ENCODE assay signal across 8 mouse cellular contexts in genomic region chr11:64396331-64396881, GRCm38 (mm10). TPM values are rescaled to one million over a fixed set of nuclear protein-coding genes. Genes with fewer than 3 reads are reported as not detected.
A peak's percentile ranks its signal among the peaks of the same experiment; 100 is the strongest.
DNase-seq lines count a peak whose midpoint lies in the region; ATAC-seq lines count a peak whose summit lies in the region.

No protein-coding gene starts in this region.

- H3K36me3 ChIP-seq in forebrain, embryonic 10.5 days (replicated peaks), result no peaks in the 10 kb centered on the region
- H3K36me3 ChIP-seq in neural tube, embryonic 14.5 days (ENCODE audit: control insufficient read depth, insufficient read depth, low read length), result no peaks in the 10 kb centered on the region

- no peaks in the 10 kb centered on the region for H3K9me3 ChIP-seq in forebrain, embryonic 10.5 days
- no peaks in the 10 kb centered on the region for H3K9me3 ChIP-seq in neural tube, embryonic 14.5 days (ENCODE audit: control insufficient read depth, low read length)

- peak; percentile 0 for DNase-seq in ovary, postnatal 14 days (ENCODE audit: low spot score)
- DNase-seq in ovary, postnatal 10 days (ENCODE audit: low spot score), result no peak
- DNase-seq in forebrain, embryonic 10.5 days (ENCODE audit: extremely low spot score, low spot score), result peak; percentile 20
- peak; percentile 63 to 79 for DNase-seq in left cerebral cortex, adult 9 months (ENCODE audit: low spot score in 2 of 2)
- DNase-seq in adrenal gland, adult 18-20 months (ENCODE audit: low spot score in 2 of 2), result no peak

- WGBS in forebrain, embryonic 10.5 days, result 8% methylated on average over 7 of the region's 7 CpGs
- WGBS in neural tube, embryonic 14.5 days, result 4% methylated on average over 7 of the region's 7 CpGs

- H3K27ac ChIP-seq in forebrain, embryonic 10.5 days, result peak overlapping the region; percentile 63
- peak overlapping the region; percentile 73; the same call in 1 of the 2 replicates for H3K27ac ChIP-seq in neural tube, embryonic 14.5 days (ENCODE audit: low read depth, low read length)

- peak overlapping the region; percentile 22; the same call in 1 of the 2 replicates for H3K4me3 ChIP-seq in forebrain, embryonic 10.5 days
- no peak overlapping the region for H3K4me3 ChIP-seq in neural tube, embryonic 14.5 days (ENCODE audit: low read depth, low read length)

- no peak overlapping the region; the same call in 1 of the 2 replicates for H3K9ac ChIP-seq in neural tube, embryonic 14.5 days (replicated peaks; ENCODE audit: low read depth, low read length)

- H3K4me2 ChIP-seq in neural tube, embryonic 14.5 days (ENCODE audit: low read depth, low read length), result peak overlapping the region; percentile 41

- peaks cover 37% of the 10 kb centered on the region for H3K27me3 ChIP-seq in forebrain, embryonic 10.5 days (ENCODE audit: poor library complexity, severe bottlenecking)
- no peaks in the 10 kb centered on the region for H3K27me3 ChIP-seq in neural tube, embryonic 14.5 days (ENCODE audit: control insufficient read depth, insufficient read depth, low read length)

- peak; percentile 87 to 89 for ATAC-seq in hematopoietic stem cell, adult 5-6 weeks (replicated peaks in 1 of 2; ENCODE audit: insufficient read depth in 1 of 2, low FRiP score in 2 of 2, low TSS enrichment in 1 of 2, low read depth in 1 of 2, poor library complexity in 2 of 2, severe bottlenecking in 2 of 2)
- peak; percentile 91 for ATAC-seq in neural tube, embryonic 14.5 days (ENCODE audit: low read depth)
- ATAC-seq in monocyte, adult 5-6 weeks (replicated peaks; ENCODE audit: insufficient number of reproducible peaks, low FRiP score, low TSS enrichment, poor library complexity, severe bottlenecking), result no peak

- H3K4me1 ChIP-seq in forebrain, embryonic 10.5 days, result peaks cover 44% of the 10 kb centered on the region
- H3K4me1 ChIP-seq in neural tube, embryonic 14.5 days (ENCODE audit: control insufficient read depth, insufficient read depth, low read length), result peaks cover 10% of the 10 kb centered on the region; the same call in 1 of the 2 replicates

RNA-seq across cellular contexts. Expression of gene Hs3st3a1, which starts 38.7 kb away (rescaled TPM):
- polyA plus RNA-seq in forebrain, embryonic 10.5 days (2016; fragmentation: Nextera tagmentation; extraction: Ambion mirVana), result 0.72 and 1.0 TPM in 2 replicates
- not detected in 2 replicates for total RNA-seq in hematopoietic stem cell, adult 5-6 weeks (2017)
- polyA plus RNA-seq in neural tube, embryonic 14.5 days (2014; fragmentation: Nextera tagmentation; extraction: Ambion mirVana), result 1.5 and 1.8 TPM in 2 replicates
- 0.11 TPM in 1 of 3 replicates, not detected in the others for total RNA-seq in monocyte, adult 5-6 weeks (2017)
- under 1 TPM; 0.19 to 0.23 TPM for total RNA-seq in adrenal gland, adult 18-20 months (2021)

RNA-seq across cellular contexts. Expression of gene F930015N05Rik, which starts 40.0 kb away (rescaled TPM):
- polyA plus RNA-seq in forebrain, embryonic 10.5 days (2016; fragmentation: Nextera tagmentation; extraction: Ambion mirVana), result 1.3 and 1.4 TPM in 2 replicates
- total RNA-seq in hematopoietic stem cell, adult 5-6 weeks (2017), result not detected in 2 replicates
- 0.86 and 2.3 TPM in 2 replicates for polyA plus RNA-seq in neural tube, embryonic 14.5 days (2014; fragmentation: Nextera tagmentation; extraction: Ambion mirVana)
- not detected in 3 replicates for total RNA-seq in monocyte, adult 5-6 weeks (2017)
- not detected for total RNA-seq in adrenal gland, adult 18-20 months (2021)

Comparison
In these comparisons a context has a peak if more than half of its experiments do, and no peak if none do; other contexts are left out.
1. DNase-seq: peak in ovary, postnatal 14 days (single experiment), forebrain, embryonic 10.5 days (single experiment) and left cerebral cortex, adult 9 months (2 of 2); none in ovary, postnatal 10 days (single experiment) and adrenal gland, adult 18-20 months (0 of 2).